ENCODE assay signal across 10 mouse cellular contexts in the genomic region with DNA sequence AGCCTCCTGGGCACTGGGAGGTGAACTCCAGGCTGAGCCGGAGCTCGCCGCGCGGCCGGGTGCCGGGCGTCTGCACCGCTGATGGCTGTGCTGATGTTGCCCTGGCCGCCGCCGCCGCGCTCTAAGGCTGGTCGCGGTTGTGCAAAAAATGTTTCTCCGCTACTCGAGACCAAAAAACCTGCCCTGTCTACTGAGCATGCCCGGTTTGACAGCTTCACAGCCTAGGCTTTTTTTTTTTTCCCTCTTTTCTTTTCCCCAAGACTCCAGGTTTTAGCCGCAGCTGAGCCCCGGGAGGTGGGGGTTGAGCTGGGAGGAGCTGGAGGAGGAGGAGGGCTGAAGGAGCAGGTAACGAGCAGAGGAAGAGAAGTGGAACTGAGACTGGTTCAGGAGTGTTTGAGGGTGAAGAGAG. TPM values are rescaled to one million over a fixed set of nuclear protein-coding genes. Genes with fewer than 3 reads are reported as not detected.
DNase-seq lines count a peak whose midpoint lies in the region; ATAC-seq lines count a peak whose summit lies in the region.
"Had no signal": no experiment of that assay in that cellular context is flagged by ENCODE, and none has a peak within 500 bp of the region (broad histone marks: within the 10 kb centered on the region; RNA-seq: fewer than 3 reads in every experiment).

A gene (minus strand): TSS at position 272 of the 409 bp plus-strand sequence.

- H3K4me1 ChIP-seq in heart, embryonic 14.5 days (ENCODE audit: control insufficient read depth in 2 of 2, insufficient read depth in 2 of 2, low read length in 2 of 2) = peaks cover 0 to 2% of the 10 kb centered on the region in 2 experiments; a peak in 1 of 4 replicates
- no peaks in the 10 kb centered on the region for H3K4me1 ChIP-seq in neural tube, embryonic 14.5 days (ENCODE audit: control insufficient read depth, insufficient read depth, low read length)

- no peak for ATAC-seq in heart, embryonic 14.5 days (ENCODE audit: insufficient number of reproducible peaks, insufficient read depth, low FRiP score, low read depth)
- peak; percentile 70 for ATAC-seq in neural tube, embryonic 14.5 days (ENCODE audit: low read depth)

- peak within 1 kb of the TSS; percentile 66 for H3K4me2 ChIP-seq in heart, embryonic 14.5 days (ENCODE audit: low read length)
- peak within 1 kb of the TSS; percentile 57 for H3K4me2 ChIP-seq in neural tube, embryonic 14.5 days (ENCODE audit: low read depth, low read length)

- H3K9ac ChIP-seq in heart, embryonic 14.5 days (ENCODE audit: low read length) = no peak within 1 kb of the TSS
- peak within 1 kb of the TSS; percentile 50 for H3K9ac ChIP-seq in neural tube, embryonic 14.5 days (replicated peaks; ENCODE audit: low read depth, low read length)

- H3K9me3 ChIP-seq in heart, embryonic 14.5 days (ENCODE audit: control insufficient read depth, low read length) = no peaks in the 10 kb centered on the region
- H3K9me3 ChIP-seq in neural tube, embryonic 14.5 days (ENCODE audit: control insufficient read depth, low read length) = no peaks in the 10 kb centered on the region

- WGBS in heart, embryonic 14.5 days = 27% methylated on average over 22 of the region's 22 CpGs
- WGBS in neural tube, embryonic 14.5 days = 18% methylated on average over 22 of the region's 22 CpGs

- no peaks in the 10 kb centered on the region for H3K36me3 ChIP-seq in heart, embryonic 14.5 days (ENCODE audit: control insufficient read depth, insufficient read depth, low read length)
- no peaks in the 10 kb centered on the region for H3K36me3 ChIP-seq in neural tube, embryonic 14.5 days (ENCODE audit: control insufficient read depth, insufficient read depth, low read length)

- H3K27ac ChIP-seq in heart, embryonic 14.5 days (replicated peaks in 1 of 2; ENCODE audit: control insufficient read depth in 1 of 2, insufficient read depth in 1 of 2, low read depth in 2 of 2, low read length in 2 of 2) = no peak within 1 kb of the TSS
- H3K27ac ChIP-seq in neural tube, embryonic 14.5 days (ENCODE audit: low read depth, low read length) = peak within 1 kb of the TSS; percentile 72

- peak within 1 kb of the TSS; percentile 32 to 35 for H3K4me3 ChIP-seq in heart, embryonic 14.5 days (ENCODE audit: control insufficient read depth in 1 of 2, insufficient read depth in 1 of 2, low read depth in 1 of 2, low read length in 2 of 2)
- peak within 1 kb of the TSS; percentile 37 for H3K4me3 ChIP-seq in neural tube, embryonic 14.5 days (ENCODE audit: low read depth, low read length)

- H3K27me3 ChIP-seq in heart, embryonic 14.5 days (ENCODE audit: control insufficient read depth, insufficient read depth, low read length) = peaks cover 15% of the 10 kb centered on the region
- H3K27me3 ChIP-seq in neural tube, embryonic 14.5 days (ENCODE audit: control insufficient read depth, insufficient read depth, low read length) = no peaks in the 10 kb centered on the region
- H3K27me3 ChIP-seq: CH12.LX had no signal

- intact Hi-C loops in heart, postnatal 14 days (cut with DNase I) = no loop called here

- no peak for DNase-seq in heart, postnatal 14 days
- peak; percentile 68 for DNase-seq in cerebellum, adult 8-10 months
- peak; percentile 28 for DNase-seq in forelimb bud, embryonic 11.5 days (ENCODE audit: low read depth, low spot score)
- peak; percentile 36 to 60 for DNase-seq in left cerebral cortex, adult 8-10 months (ENCODE audit: low spot score in 2 of 2)
- no peak for DNase-seq in urinary bladder, postnatal 4 days (ENCODE audit: low spot score in 2 of 2)
- DNase-seq in kidney, adult 9 months = no peak

RNA-seq across cellular contexts. Expression of the gene that starts here (rescaled TPM):
- polyA plus RNA-seq in heart, embryonic 14.5 days (2014; fragmentation: Nextera tagmentation; extraction: Ambion mirVana) = not detected in 2 replicates
- under 1 TPM; 0.17 TPM for total RNA-seq in heart, postnatal 14 days (2021)
- total RNA-seq in left cerebral cortex, adult 8-10 months (2022) = 10 to 100 TPM; 37.8 to 41.6 (median 38.5) TPM
- 25.6 and 37.0 TPM in 2 replicates for polyA plus RNA-seq in neural tube, embryonic 14.5 days (2014; fragmentation: Nextera tagmentation; extraction: Ambion mirVana)
- total RNA-seq: CH12.LX; hematopoietic stem cell, adult 5-6 weeks had no signal

Comparison
In these comparisons a context has a peak if more than half of its experiments do, and no peak if none do; other contexts are left out.
1. RNA of the gene that starts here (total RNA-seq): 37.8 to 41.6 TPM in left cerebral cortex, adult 8-10 months; 0.17 TPM in heart, postnatal 14 days; every median in the first group is over 10 times any median in the second.
2. RNA of the gene that starts here (polyA plus RNA-seq): 25.6 to 37.0 TPM in neural tube, embryonic 14.5 days; not detected in heart, embryonic 14.5 days; every median in the first group is over 10 times any median in the second.
3. DNase-seq: peak in cerebellum, adult 8-10 months (single experiment), forelimb bud, embryonic 11.5 days (single experiment) and left cerebral cortex, adult 8-10 months (2 of 2); none in heart, postnatal 14 days (0 of 2), urinary bladder, postnatal 4 days (0 of 2) and kidney, adult 9 months (single experiment).